Mouse (Mus musculus) E14TG2a.4 (cell line): ENCODE data around the gene Psmb4.
A peak's percentile ranks its signal among the peaks of the same experiment; 100 is the strongest.

ENCODE experiments used
- H3K27me3 ChIP-seq: 2 replicates; pipeline ENCODE4 v1.6.1; 2014; ENCODE audit warnings: low read length, control low read depth; ENCODE audit not compliant: insufficient read depth
- H3K36me3 ChIP-seq: 2 replicates; pipeline ENCODE4 v1.6.1; 2014; ENCODE audit warnings: low read length, control low read depth; ENCODE audit not compliant: insufficient read depth
- H3K4me1 ChIP-seq: replicated peaks from 2 replicates; pipeline ENCODE4 v1.6.1; 2014; ENCODE audit warnings: low read depth, low read length, control low read depth
- H3K4me3 ChIP-seq: replicated peaks from 2 replicates; pipeline ENCODE4 v1.5.1; 2014; ENCODE audit warnings: mild to moderate bottlenecking, low read length
- H3K9me3 ChIP-seq: 2 replicates; pipeline ENCODE4 v1.6.1; 2014; ENCODE audit warnings: low read length, control low read depth
- CTCF ChIP-seq: conservative IDR thresholded peaks from 2 replicates; pipeline ENCODE4 v1.5.1; 2014; ENCODE audit warnings: low read length
- NANOG ChIP-seq: IDR thresholded peaks from 2 replicates; pipeline ENCODE4 v1.6.1; 2014; ENCODE audit warnings: borderline replicate concordance, low read length, mixed read lengths
- POU5F1 ChIP-seq: IDR thresholded peaks from 2 replicates; pipeline ENCODE4 v1.6.1; 2014; ENCODE audit warnings: low read length, borderline replicate concordance

Gene Psmb4

GRCm38 (mm10) chr3:94837183-94837890 lies 49.4 kb downstream of the Psmb4 start, which contains the start of gene Pogz:
TSS of gene Pogz (plus strand) at chr3:94837567.
- peaks cover 45% of the 10 kb centered on the region for H3K4me1 ChIP-seq
- H3K9me3 ChIP-seq, result no peaks in the 10 kb centered on the region
- peaks cover 7% of the 10 kb centered on the region for H3K36me3 ChIP-seq
- peak within 1 kb of the TSS; percentile 85 for H3K4me3 ChIP-seq
- H3K27me3 ChIP-seq, result no peaks in the 10 kb centered on the region
- no peak for TF ChIP-seq CTCF
- TF ChIP-seq NANOG, result no peak
- TF ChIP-seq POU5F1, result no peak

GRCm38 (mm10) chr3:94835396-94835795 lies 51.4 kb downstream of the Psmb4 start:
- Histone ChIP-seq H3K9me3 (no peaks in the 10 kb centered on the region), H3K27me3 (no peaks in the 10 kb centered on the region), H3K36me3 (peaks cover 6% of the 10 kb centered on the region), H3K4me1 (peaks cover 46% of the 10 kb centered on the region), H3K4me3 (no peak overlapping the region)
- TF ChIP-seq CTCF (no peak), NANOG (no peak), POU5F1 (no peak)
